Mouse (Mus musculus) neutrophil, adult 59 days (primary cell): ENCODE results near the gene Usp3. TPM values are rescaled to one million over a fixed set of nuclear protein-coding genes. Genes with fewer than 3 reads are reported as not detected.

Experiments
- total RNA-seq, 2 experiments: library from RNA; stranded (reverse); gene quantifications; 1 replicate in 1 of 2; 2 replicates in 1 of 2; pipeline ENCODE4 v1.2.4; 2023

Usp3 gene
- total RNA-seq, result 100 to 1,000 TPM in 1 of 2 experiments, 10 to 100 TPM in 1; 93.2 to 101 TPM

GRCm38 (mm10) chr9:66592708-66593612 is at the start of gene Usp3:
Usp3 (minus strand) TSS chr9:66593142.

GRCm38 (mm10) chr9:66514256-66514770 is 78.6 kb downstream of the Usp3 start, which contains the start of gene Fbxl22:
Fbxl22 (minus strand) TSS chr9:66514593.

Other genes starting within 250 kb of the Usp3 start
- 10 to 100 TPM; 73.3 to 82.9 TPM for gene Herc1, start 242.7 kb downstream of the Usp3 start, total RNA-seq
- 1 to 10 TPM; 2.0 to 2.5 TPM for gene Fbxl22, start 78.5 kb downstream of the Usp3 start, total RNA-seq
- gene Car12, start 120.5 kb upstream of the Usp3 start, total RNA-seq, result under 1 TPM in 1 of 2 experiments, not detected in 1; 0.29 TPM
- 10 to 100 TPM; 28.3 to 36.2 TPM for gene Aph1b, start 202.3 kb upstream of the Usp3 start, total RNA-seq
- gene Gm10647, start 203.9 kb upstream of the Usp3 start, total RNA-seq, result under 1 TPM; 0.18 to 0.60 TPM
- 10 to 100 TPM; 12.1 to 12.2 TPM for gene Aph1c, start 241.6 kb upstream of the Usp3 start, total RNA-seq